Mouse (Mus musculus): ENCODE data around the gene Ptx3. TPM values are rescaled to one million over a fixed set of nuclear protein-coding genes. Genes with fewer than 3 reads are reported as not detected.
"Not testable (repeated sequence)": the region's sequence is repeated elsewhere in the genome, so short reads cannot be mapped to it uniquely, and the experiment has no call there.

Ptx3 gene
- polyA plus RNA-seq, 1 experiment, result not detected

DNA sequence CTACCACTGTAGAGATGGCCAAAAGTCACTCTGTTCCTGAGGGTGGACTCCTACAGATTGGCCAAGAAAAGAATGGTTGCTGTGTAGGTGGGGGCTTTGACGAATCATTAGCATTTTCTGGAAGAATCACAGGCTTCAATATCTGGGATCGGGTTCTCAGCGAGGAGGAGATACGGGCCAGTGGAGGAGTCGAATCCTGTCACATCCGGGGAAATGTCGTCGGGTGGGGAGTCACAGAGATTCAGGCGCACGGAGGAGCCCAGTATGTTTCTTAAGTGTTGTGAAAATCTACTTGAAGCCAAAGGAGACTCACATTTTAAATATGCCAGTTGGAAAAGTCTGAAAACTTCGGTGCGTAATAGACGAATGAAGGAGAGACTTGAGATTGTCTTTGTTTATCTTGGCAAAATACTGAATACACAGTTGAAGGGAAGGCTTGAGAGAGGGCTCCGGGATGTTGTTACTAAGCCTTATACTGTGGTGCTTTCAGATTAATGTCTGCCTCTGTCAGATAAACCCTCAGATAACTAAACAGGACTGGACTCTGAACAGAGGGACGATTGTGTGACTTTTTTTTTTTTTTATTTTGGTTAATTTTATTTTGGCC, 5.3 kb downstream of the Ptx3 start:
- Histone ChIP-seq H3K36me3 (replicated peaks; ENCODE audit: low read length) (no peaks in the 10 kb centered on the region), H3K4me3 (replicated peaks) (no peak overlapping the region), H3K27me3 (replicated peaks) (peaks cover 26% of the 10 kb centered on the region), H3K9me3 (no peaks in the 10 kb centered on the region), H3K4me1 (peaks cover 7% of the 10 kb centered on the region; the same call in 1 of the 2 replicates)
- no peak for TF ChIP-seq GATA1 (IDR thresholded peaks at IDR 0.05; ENCODE audit: borderline replicate concordance, low read length)
- no peak for TF ChIP-seq FLI1 (IDR thresholded peaks at IDR 0.05; ENCODE audit: low read length)

DNA sequence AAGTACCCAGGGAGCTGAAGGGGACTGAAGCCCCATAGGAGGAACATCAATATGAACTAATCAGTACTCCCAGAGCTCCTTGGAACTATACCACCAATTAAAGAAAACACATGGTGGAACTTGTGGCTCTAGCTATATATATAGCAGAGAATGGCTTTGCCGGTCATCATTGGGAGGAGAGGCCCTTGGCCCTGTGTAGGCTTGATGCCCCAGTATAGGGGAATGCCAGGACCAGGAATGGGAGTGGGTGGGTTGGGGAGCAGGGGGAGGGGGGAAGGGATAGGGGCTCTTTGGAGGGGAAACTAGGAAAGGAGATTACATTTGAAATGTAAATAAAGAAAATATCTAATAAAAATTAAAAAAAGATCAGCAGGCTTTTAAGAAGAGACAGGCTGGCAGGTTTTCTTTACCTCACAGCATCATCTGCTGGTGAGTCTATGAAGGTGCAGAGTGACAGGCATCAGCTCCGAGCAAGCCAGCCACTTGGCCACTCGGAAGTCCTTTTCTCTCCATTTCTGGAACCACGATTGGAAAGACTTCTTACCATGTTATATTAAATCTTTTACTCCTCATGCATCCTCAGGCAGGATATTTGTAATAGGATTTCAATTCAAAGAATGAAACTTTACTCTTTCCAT, 16.6 kb downstream of the Ptx3 start:
- H3K27me3 ChIP-seq (replicated peaks); H3K36me3 ChIP-seq (replicated peaks; ENCODE audit: low read length); H3K4me1 ChIP-seq; H3K4me3 ChIP-seq (replicated peaks); H3K9me3 ChIP-seq: not testable (repeated sequence)

DNA sequence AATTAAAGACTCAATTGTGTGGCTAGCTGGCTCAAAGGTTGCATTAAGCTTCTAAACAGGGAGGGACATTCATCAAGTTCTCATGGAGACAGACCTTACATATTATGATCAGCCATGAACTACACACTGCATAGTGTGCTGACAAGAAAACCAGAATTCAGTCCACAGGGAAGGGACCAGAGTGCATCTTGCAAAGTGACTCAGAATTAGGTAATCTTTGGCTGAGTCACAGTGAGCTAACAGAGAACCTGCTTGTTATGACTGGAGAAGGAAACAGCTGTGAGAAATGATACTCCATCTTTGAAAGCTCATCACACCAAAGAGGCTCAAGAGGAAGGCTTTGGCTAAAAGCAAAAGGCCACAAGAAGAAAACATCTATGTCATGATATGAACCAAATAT, 20.8 kb downstream of the Ptx3 start:
- Histone ChIP-seq H3K27me3 (replicated peaks) (no peaks in the 10 kb centered on the region), H3K9me3 (peaks cover 6% of the 10 kb centered on the region), H3K36me3 (replicated peaks; ENCODE audit: low read length) (no peaks in the 10 kb centered on the region), H3K4me3 (replicated peaks) (no peak overlapping the region), H3K4me1 (peaks cover 7% of the 10 kb centered on the region; the same call in 1 of the 2 replicates)
- TF ChIP-seq FLI1 (IDR thresholded peaks at IDR 0.05; ENCODE audit: low read length) (no peak), GATA1 (IDR thresholded peaks at IDR 0.05; ENCODE audit: borderline replicate concordance, low read length) (no peak)

DNA sequence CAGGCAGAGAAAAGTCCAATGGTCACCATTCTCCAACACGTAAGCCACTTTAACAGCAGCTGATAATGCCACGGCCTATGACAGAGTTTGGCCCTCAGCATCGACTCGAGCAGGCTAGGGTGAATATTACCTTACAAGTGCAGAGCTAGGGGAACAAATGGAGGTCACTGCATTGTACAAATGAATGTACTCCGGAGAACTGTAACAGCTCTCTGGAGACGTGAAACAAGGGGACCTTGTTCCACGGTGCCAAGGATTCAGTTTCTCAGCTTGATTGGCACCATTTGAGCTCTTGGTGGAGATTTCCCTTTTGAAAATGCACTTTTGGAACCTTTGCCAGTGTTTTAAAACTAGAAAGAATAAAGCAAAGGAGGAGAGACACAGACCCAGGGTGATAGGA, 32.1 kb downstream of the Ptx3 start:
- TF ChIP-seq FLI1 (IDR thresholded peaks at IDR 0.05; ENCODE audit: low read length), result no peak
- TF ChIP-seq GATA1 (IDR thresholded peaks at IDR 0.05; ENCODE audit: borderline replicate concordance, low read length), result no peak
- Histone ChIP-seq H3K36me3 (replicated peaks; ENCODE audit: low read length) (no peaks in the 10 kb centered on the region), H3K4me3 (replicated peaks) (no peak overlapping the region), H3K9me3 (no peaks in the 10 kb centered on the region), H3K27me3 (replicated peaks) (no peaks in the 10 kb centered on the region), H3K4me1 (no peaks in the 10 kb centered on the region)

DNA sequence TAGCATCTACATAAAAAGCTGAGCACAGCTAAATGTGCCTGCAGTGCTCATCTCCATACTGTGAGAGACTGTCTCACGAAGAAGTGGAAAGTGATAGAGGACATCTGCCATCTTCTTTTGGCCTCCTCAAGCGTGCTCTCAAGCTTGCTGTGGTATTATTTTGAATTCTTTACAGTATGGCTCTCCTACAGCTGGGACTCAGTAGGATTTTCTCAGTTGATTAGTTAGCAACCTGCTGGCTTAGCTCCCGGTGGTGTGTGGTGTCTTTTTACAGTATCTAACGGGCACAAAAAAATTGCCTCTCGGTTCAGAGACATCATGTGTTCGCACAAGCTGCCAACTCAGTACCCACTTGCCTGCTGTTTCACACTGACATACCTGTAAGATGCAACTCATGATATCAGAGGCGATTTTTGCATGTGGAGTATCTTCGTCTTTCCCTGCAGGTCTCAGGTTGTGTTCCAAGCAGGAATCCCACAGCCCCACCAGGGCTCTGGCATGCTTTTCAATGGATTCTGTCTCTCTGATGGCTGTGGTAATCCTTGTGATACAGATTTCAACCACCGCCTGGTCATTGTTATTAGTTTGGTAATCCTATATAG, 34.9 kb downstream of the Ptx3 start:
- H3K9me3 ChIP-seq, result no peaks in the 10 kb centered on the region
- no peak overlapping the region for H3K4me3 ChIP-seq (replicated peaks)
- no peaks in the 10 kb centered on the region for H3K36me3 ChIP-seq (replicated peaks; ENCODE audit: low read length)
- H3K4me1 ChIP-seq, result no peaks in the 10 kb centered on the region
- H3K27me3 ChIP-seq (replicated peaks), result no peaks in the 10 kb centered on the region
- TF ChIP-seq FLI1 (IDR thresholded peaks at IDR 0.05; ENCODE audit: low read length) (no peak), GATA1 (IDR thresholded peaks at IDR 0.05; ENCODE audit: borderline replicate concordance, low read length) (no peak)

DNA sequence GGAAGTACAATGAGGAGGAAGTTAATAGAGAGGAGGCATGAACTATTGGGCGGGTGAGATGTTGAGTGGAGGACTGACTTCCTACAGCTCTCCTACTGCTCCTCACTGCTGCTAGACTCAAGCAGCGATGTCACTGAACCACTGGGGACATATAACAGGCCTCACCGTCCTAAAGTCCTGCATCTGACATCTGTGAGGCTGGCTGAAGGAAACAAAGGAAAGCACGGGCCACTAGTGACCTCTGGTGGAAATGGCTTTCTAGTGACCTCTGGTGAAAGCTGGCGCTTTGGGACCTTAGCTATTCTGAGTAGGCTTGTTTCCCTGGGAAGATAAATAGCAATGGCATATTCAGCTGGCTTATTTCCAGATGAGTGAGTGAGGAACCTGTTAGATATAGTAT, 42.6 kb downstream of the Ptx3 start:
- TF ChIP-seq GATA1 (IDR thresholded peaks at IDR 0.05; ENCODE audit: borderline replicate concordance, low read length) (no peak), FLI1 (IDR thresholded peaks at IDR 0.05; ENCODE audit: low read length) (no peak)
- Histone ChIP-seq H3K27me3 (replicated peaks) (no peaks in the 10 kb centered on the region), H3K9me3 (no peaks in the 10 kb centered on the region)

DNA sequence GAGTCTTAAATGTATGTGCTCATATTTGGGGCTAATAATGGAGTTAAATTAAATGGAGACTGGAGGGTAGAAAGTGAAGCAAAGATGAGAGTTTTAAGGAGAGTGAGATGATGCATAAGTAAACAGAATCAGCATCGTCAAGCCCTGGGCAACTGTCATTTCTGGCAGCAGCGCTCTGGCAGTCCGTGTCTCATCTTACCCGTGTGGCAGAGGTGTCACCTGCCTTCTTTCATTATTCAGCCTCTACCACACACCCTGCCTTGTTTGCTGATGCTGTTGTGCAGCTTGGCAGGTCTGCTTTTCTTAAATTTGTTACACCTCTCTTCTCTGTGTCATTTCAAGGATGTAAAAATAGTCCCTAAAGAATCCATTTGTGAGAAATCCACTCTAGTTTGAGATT, 43.6 kb downstream of the Ptx3 start:
- Histone ChIP-seq H3K4me1 (no peaks in the 10 kb centered on the region), H3K4me3 (replicated peaks) (no peak overlapping the region), H3K36me3 (replicated peaks; ENCODE audit: low read length) (no peaks in the 10 kb centered on the region), H3K27me3 (replicated peaks) (no peaks in the 10 kb centered on the region), H3K9me3 (no peaks in the 10 kb centered on the region)
- TF ChIP-seq FLI1 (IDR thresholded peaks at IDR 0.05; ENCODE audit: low read length), result no peak

More for the DNA sequence above, 42.6 kb downstream of the Ptx3 start:
- no peaks in the 10 kb centered on the region for H3K36me3 ChIP-seq (replicated peaks; ENCODE audit: low read length)
- H3K4me3 ChIP-seq (replicated peaks), result no peak overlapping the region
- no peaks in the 10 kb centered on the region for H3K4me1 ChIP-seq

Other genes with a start within 250 kb of the Ptx3 start
- gene Veph1, start 76.9 kb downstream of the Ptx3 start, polyA plus RNA-seq (2012; ENCODE audit: insufficient read depth, low replicate concordance), result not detected in 2 replicates